Mouse (Mus musculus): ENCODE measurements around the gene Nr1d1.

Nr1d1 gene

DNA sequence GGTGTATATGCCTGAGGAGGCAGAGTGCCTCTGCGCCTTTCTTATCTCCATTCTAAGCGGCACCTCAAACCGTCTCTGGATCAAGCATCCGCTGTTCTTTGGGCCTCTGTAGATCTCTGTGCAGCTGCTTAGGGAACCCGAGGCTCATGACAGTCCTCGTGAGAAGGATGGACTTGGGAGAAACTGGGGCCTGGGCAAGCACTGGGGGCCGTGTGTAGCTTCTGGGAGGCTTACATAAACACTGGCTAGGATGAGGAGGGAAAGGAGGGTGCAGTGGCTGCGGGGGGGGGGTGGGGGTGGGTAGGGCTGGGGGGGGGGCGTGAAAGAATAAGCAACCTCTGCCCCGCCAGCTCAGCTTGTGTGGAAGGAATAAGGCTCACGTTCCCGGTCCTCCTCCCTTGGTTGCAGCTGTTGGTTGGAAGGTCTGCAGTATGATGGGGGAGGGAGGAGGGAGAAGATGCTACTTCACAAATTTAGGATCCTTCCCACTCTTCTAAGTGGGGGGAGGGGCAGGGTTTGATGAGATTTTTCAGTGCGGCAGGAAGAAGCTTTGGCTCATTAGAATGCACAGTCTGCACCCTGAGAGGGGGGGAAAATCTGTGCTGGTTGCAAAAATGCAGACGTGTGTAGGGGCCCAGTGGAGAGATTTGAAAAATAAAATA lies 6.8 kb upstream of the Nr1d1 start:
- no peak for TF ChIP-seq GATA4 (IDR thresholded peaks at IDR 0.05; ENCODE audit: insufficient replicate concordance, low read length)

DNA sequence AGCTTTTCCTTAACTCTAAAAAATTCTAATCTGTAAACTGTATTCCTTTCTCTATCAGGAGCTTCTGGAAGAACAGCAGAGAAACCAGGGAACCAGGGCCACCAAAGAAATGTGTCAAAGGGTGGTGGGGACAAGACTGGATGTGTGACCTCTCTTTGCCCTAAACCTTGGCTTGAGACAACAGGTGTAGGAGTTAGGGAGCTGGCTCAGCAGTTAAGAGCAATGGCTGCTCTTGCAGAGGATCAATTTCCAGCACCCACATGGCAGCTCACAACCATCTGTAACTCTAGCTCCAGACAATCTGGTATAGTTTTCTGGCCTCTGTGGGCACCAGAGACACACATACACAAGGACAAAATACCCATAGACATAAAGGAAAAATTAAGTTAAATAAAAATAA lies 2.8 kb upstream of the Nr1d1 start:
- no peak for TF ChIP-seq GATA4 (IDR thresholded peaks at IDR 0.05; ENCODE audit: insufficient replicate concordance, low read length)

DNA sequence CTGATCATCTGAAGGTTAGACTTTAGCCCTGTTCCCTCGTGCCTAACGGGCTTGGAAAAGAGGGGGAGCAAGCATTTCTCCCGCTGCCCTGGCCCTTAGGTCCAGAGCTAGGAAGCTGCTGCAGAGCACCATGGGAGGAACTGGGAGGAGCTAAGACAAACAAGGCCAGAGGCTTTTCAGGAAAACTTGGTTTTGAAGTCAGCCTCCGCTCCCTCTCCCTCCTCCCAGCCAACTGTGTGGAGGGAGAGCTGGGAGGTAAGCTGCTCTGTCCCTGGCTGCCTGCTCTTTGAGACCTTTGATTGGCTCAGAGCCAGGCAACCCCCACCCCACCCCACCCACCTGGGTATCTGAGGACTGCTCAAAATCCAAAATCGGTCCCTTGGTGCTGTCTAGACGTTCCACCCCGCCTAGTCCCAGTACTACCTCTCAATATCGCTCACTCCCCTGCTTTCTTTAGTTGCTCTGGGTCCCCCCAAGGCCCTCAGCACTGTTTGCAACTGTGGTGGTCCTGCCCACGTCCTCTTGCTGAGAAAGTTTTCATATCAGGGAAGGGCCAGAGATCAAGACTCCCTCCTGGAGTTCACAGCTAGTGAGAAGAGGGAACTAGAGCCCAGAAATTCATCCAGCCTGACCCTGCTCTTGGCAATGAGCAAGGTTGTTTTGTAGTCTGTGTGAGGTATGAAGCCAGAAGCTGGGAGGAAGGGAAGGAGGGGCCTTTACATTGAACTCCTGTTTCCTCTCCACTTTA lies 1.9 kb upstream of the Nr1d1 start:
- TF ChIP-seq GATA4 (IDR thresholded peaks at IDR 0.05; ENCODE audit: insufficient replicate concordance, low read length), result no peak

- TF ChIP-seq GATA4 (IDR thresholded peaks at IDR 0.05; ENCODE audit: insufficient replicate concordance, low read length), result no peak
Observed at GRCm38 (mm10) chr11:98776052-98776764, 1.1 kb upstream of the Nr1d1 start.

DNA sequence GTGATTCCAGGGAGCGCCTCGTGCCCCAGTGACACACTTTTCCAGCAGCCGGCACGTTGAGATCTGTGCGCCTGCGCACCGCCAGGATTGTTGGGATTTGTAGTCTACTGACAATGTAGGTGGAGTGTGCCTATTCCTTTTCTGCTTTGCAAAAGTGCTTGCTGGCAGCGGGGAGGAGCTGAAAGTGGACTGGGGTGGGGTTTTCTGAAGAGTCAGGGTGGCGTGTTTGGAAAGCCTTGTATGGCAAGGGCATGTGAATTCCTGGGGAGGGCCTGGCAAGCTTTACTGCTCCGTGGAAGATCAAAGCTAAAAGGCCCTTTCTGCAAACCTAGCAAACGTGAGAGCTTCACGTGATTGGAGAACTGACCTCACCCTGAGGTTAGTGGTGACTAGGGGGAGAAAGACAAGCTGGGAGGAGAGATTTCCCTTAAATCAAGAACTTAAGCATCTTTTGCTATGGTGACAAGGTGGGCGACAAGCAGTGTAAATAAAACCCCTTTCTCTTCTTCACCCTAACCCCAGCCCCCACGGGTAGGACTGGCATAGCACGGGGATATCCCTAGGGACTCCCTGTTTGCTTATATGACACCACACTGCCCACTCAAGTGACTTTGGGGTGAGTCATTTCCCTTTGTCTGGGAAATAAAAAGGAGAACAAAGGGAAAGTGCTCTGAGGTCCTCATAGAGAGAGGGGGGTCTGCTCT lies 367 bp upstream of the Nr1d1 start:
- no peak for TF ChIP-seq GATA4 (IDR thresholded peaks at IDR 0.05; ENCODE audit: insufficient replicate concordance, low read length)

DNA sequence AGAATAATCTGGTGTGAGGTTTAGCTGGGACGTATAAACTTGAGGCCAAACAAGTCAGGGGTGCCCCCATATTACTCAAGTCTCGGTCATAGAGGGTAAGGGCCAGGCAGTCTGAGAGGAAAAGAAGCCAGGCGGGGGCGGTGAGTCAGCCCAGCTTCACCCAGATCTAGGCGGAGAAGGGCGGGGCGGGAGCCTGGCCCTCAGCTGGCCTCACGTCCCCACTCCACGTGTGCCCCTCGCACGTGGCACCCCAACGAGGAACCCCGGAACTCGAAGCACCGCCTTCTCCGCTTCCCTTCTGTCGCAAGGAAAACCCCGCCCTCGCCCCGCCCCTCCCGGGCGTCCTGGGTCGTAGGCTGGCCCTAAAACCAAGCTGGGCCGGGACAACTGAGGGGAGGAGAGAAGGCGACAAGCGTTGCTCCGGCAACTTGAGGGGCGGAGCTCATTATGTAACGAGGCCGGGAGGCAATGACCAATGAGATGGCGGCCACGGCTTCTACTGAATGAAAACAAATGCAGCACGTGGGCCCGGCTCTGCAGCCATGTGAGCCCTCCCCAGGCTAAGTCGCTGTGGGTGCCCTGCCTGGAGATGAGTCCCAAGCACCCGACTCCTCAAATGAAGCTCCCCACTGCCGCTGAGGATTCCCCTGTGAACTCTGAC lies 1.4 kb downstream of the Nr1d1 start:
- TF ChIP-seq GATA4 (IDR thresholded peaks at IDR 0.05; ENCODE audit: insufficient replicate concordance, low read length), result no peak

GRCm38 (mm10) chr11:98772667-98773171 lies 2.4 kb downstream of the Nr1d1 start:
- no peak for TF ChIP-seq GATA4 (IDR thresholded peaks at IDR 0.05; ENCODE audit: insufficient replicate concordance, low read length)

GRCm38 (mm10) chr11:98771844-98772525 lies 3.1 kb downstream of the Nr1d1 start:
- TF ChIP-seq GATA4 (IDR thresholded peaks at IDR 0.05; ENCODE audit: insufficient replicate concordance, low read length), result no peak

DNA sequence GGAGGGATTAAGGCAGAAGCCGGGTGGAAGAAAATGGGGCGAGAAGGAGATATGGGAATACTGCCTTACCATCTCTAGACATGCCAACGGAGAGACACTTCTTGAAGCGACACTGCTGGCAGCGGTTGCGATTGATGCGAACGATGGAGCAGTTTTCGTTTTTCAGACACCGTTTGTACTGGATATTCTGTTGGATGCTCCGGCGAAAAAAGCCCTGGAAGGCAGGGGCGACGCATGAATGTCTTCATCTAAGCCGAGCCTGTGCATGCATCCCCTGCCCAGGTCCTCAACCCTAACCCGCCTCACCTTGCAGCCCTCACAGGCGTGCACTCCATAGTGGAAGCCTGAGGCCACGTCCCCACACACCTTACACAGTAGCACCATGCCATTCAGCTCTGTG lies 4.0 kb downstream of the Nr1d1 start:
- no peak for TF ChIP-seq GATA4 (IDR thresholded peaks at IDR 0.05; ENCODE audit: insufficient replicate concordance, low read length)

DNA sequence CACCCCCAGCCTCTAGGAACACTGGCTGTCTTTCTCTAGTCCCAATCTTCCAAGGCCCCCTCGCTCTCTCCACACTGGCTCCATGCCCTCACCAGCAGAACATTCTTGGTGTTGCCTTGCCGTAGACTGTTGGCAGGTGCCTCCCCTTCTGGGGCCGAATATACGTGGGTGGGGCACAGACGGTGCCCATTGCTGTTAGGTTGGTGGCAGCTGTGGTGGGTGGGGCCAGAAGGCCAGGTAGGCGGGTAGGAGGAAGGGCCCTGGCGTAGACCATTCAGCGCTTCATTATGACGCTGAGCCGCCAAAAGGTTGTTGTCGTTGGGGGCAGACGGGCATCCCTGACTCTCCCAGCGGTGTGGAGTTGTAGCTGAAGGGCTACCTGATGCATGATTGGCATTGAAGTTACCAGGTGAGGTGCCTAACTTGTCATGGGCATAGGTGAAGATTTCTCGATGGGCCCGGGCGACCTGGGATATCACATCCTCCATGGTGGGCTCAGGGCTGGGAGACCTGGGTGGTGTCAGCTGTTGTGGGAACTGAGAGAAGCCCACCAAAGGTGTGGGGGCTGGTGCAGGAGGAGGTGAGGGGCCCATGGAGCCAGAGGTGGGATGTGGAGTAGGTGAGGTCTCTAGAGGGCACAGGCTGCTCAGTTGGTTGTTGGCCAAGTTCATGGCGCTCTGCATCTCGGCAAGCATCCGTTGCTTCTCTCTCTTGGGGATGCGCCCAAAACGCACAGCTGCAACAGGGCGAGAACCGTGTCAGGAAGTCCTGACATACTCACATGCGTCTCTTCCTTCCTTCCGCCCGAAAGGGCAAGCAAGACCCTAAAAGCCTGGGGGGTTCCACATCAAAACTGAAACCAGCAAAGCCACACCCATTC lies 4.8 kb downstream of the Nr1d1 start:
- no peak for TF ChIP-seq GATA4 (IDR thresholded peaks at IDR 0.05; ENCODE audit: insufficient replicate concordance, low read length)

DNA sequence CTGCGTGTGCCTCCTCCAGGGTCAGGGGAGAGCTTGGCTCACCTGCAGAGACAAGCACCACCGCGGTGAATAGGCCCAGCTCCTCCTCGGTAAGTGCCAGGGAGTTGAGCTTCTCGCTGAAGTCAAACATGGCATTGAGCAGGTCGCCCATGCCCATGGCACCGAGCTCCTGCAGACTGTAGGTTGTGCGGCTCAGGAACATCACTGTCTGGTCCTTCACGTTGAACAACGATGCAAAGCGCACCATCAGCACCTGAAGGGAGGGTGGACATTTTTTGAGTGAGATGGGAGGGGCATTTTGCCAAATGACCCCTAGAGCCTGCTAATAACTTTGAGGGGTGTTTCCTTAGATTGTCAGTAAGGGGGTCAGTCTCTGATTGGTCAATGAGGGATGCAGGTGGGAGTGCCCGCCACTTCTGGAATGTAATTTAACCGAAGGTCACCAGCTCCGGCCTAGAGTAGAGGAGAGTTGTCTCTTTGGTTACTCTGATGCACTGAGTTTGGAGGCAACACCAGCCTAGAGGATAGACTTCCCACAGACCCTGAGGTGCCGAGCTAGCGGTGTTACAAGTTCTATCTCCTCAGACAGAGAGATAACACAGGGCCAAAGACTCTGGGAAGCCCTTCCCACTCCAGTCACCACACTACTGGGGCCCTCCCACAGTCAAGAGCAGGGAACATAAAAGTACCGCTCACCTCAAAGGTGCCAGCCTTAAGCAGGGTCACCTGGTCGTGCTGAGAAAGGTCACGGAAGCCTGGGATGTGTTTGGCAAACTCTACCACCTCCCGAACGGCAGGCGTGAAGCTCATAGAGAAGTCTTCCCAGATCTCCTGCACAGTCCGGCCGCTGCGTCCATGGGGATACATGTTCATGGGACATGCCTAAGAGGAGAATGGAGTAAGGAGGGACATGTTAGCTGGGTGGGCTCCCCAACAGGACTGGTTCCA lies 5.9 kb downstream of the Nr1d1 start:
- TF ChIP-seq GATA4 (IDR thresholded peaks at IDR 0.05; ENCODE audit: insufficient replicate concordance, low read length), result no peak
